Comparison of ENCODE assay signal across 1 mouse cellular context in the genomic region with DNA sequence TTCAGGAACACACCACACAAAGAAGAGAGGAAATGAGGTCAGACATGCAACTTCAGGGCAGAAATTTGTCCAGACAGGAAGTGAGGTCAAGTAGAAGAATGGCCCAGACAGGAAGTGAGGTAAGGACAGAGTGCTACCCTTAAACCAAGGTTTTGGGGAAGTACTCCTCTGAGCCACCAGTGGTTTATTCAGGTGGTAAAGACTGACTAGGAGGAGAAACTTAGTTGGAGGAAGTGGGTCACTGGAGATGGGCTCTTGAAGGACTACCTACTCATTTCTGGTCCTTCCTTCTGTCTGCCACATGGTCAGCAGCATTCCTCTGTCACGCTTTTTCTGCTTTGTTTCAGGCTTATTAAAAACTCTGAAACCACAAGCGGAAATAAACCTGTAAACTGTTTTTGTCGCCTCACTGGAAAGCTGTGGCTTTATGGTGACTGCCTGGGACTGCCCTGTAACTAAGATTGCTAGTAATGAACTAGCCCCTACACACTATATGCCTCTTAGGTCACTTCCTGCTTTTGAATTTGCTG.
TF ChIP-seq lines count a peak whose summit lies in the region.

No protein-coding gene starts in this region.

TF ChIP-seq in CH12.LX, 34 proteins besides CTCF, POLR2A, EP300 and RAD21 (continued from another document):
- peak; percentile 76 for TF ChIP-seq JUND (conservative IDR thresholded peaks at IDR 0.05; ENCODE audit: low read depth, low read length)
- no peak for TF ChIP-seq SIN3A (IDR thresholded peaks at IDR 0.05; ENCODE audit: low read length)
- TF ChIP-seq MEF2A (IDR thresholded peaks at IDR 0.05; ENCODE audit: borderline replicate concordance, low read depth, low read length) = peak; percentile 72
- peak; percentile 85 for TF ChIP-seq GABPA (IDR thresholded peaks at IDR 0.05; ENCODE audit: insufficient replicate concordance, low read depth, low read length)
- TF ChIP-seq RCOR1 (conservative IDR thresholded peaks at IDR 0.05; ENCODE audit: low read depth, low read length) = peak; percentile 64
- no peak for TF ChIP-seq E2F4 (IDR thresholded peaks at IDR 0.05; ENCODE audit: insufficient replicate concordance, low read depth, low read length)
- TF ChIP-seq ZMIZ1 (IDR thresholded peaks at IDR 0.05; ENCODE audit: low read depth, low read length) = no peak
- TF ChIP-seq BHLHE40 (IDR thresholded peaks at IDR 0.05; ENCODE audit: low read depth, low read length) = peak; percentile 95
- TF ChIP-seq SMC3 (IDR thresholded peaks at IDR 0.05; ENCODE audit: low read depth, low read length) = no peak; the same call in 1 of the 2 replicates
